Mouse (Mus musculus): ENCODE data around the gene Dgke.
"Not testable (repeated sequence)": the region's sequence is repeated elsewhere in the genome, so short reads cannot be mapped to it uniquely, and the experiment has no call there.

- not testable (repeated sequence) for TF ChIP-seq POLR2A (IDR thresholded peaks at IDR 0.05; ENCODE audit: low read depth, low read length); CTCF (IDR thresholded peaks at IDR 0.05; ENCODE audit: extremely low read depth, insufficient read depth, insufficient read length, insufficient replicate concordance)
These were observed 23.7 kb upstream of the Dgke start for GRCm38 (mm10) chr11:89090359-89090758.

All from spleen, adult 2 months (tissue).